Mouse (Mus musculus) heart, adult 2 months (tissue): ENCODE measurements around the gene Hoxc13. TPM values are rescaled to one million over a fixed set of nuclear protein-coding genes. Genes with fewer than 3 reads are reported as not detected.

Source experiments
- DNase-seq, 2 experiments: peaks; one replicate each; pipeline ENCODE4 v3.0.0; 2021
- H3K27ac ChIP-seq: fragments of 200-600 bp; 2 replicates; pipeline ENCODE4 v1.8.1; 2022
- H3K27me3 ChIP-seq: fragments of 200-500 bp; 2 replicates; pipeline ENCODE4 v1.6.1; 2012; ENCODE audit warnings: mild to moderate bottlenecking, low read length, inconsistent platforms, mixed read lengths; ENCODE audit not compliant: control insufficient read depth, insufficient read depth
- H3K36me3 ChIP-seq: fragments of 200-500 bp; 2 replicates; pipeline ENCODE4 v1.6.1; 2012; ENCODE audit warnings: low read length, inconsistent platforms; ENCODE audit not compliant: control insufficient read depth, insufficient read depth
- H3K4me1 ChIP-seq: fragments of 200-500 bp; 2 replicates; pipeline ENCODE4 v1.6.1; 2011; ENCODE audit warnings: low read length; ENCODE audit not compliant: control insufficient read depth, insufficient read depth
- H3K4me3 ChIP-seq: fragments of 200-600 bp; 2 replicates; pipeline ENCODE4 v1.8.1; 2022
- H3K79me2 ChIP-seq: fragments of 200-500 bp; replicated peaks from 2 replicates; pipeline ENCODE4 v1.6.1; 2012; ENCODE audit warnings: mild to moderate bottlenecking, inconsistent platforms, low read length, moderate library complexity, mixed read lengths; ENCODE audit not compliant: control insufficient read depth, insufficient read depth
- H3K9ac ChIP-seq: fragments of 200-500 bp; 2 replicates; pipeline ENCODE4 v1.6.1; 2012; ENCODE audit warnings: low read depth, mild to moderate bottlenecking, control low read depth, inconsistent platforms, low read length, mixed read lengths
- CTCF ChIP-seq: fragments of 200-600 bp; IDR thresholded peaks from 2 replicates; pipeline ENCODE4 v1.8.1; 2022; ENCODE audit warnings: antibody characterized with exemption, mild to moderate bottlenecking, moderate library complexity
- EP300 ChIP-seq: fragments of 200-500 bp; IDR thresholded peaks from 2 replicates; pipeline ENCODE4 v1.6.1; 2011; ENCODE audit warnings: low read depth, low read length, control low read depth; ENCODE audit not compliant: insufficient read depth
- POLR2A ChIP-seq: fragments of 200-500 bp; IDR thresholded peaks from 2 replicates; pipeline ENCODE4 v1.6.1; 2011; ENCODE audit warnings: mild to moderate bottlenecking, low read depth, low read length, control low read depth; ENCODE audit not compliant: insufficient read depth
- WGBS: fragments of 180-500 bp; shearing (Covaris S2); methylation state at CpG from one replicate; pipeline ENCODE4 v1.1.7; 2018; 5-methylcytosine and 5-hydroxymethylcytosine counted together
- intact Hi-C: fragments of 180-260 bp; cut with DNase I; formaldehyde crosslinking; loops from one replicate; pipeline ENCODE4 v1.15.1; 2025
- polyA plus RNA-seq: library from polyadenylated mRNA; depleted of rRNA; stranded (reverse); fragments of >200 nt; gene quantifications from 2 replicates; pipeline ENCODE4 v1.2.3, GENCODE M21; 2012
- total RNA-seq, 2 experiments: library from RNA; stranded (reverse); gene quantifications; 2 replicates each; pipeline ENCODE4 v1.2.3; 2021

Hoxc13 gene
- total and polyA plus RNA-seq, 3 experiments, result not detected

- 2% methylated on average over 27 of the region's 27 CpGs for WGBS
- no peak overlapping the region for H3K27ac ChIP-seq
- DNase-seq, result no peak
- intact Hi-C loops, result no loop called here
- H3K79me2 ChIP-seq, result no peaks in the 10 kb centered on the region
- no peaks in the 10 kb centered on the region for H3K4me1 ChIP-seq
- H3K27me3 ChIP-seq, result peaks cover 42% of the 10 kb centered on the region
- no peak for TF ChIP-seq CTCF
- no peak overlapping the region for H3K9ac ChIP-seq
- no peaks in the 10 kb centered on the region for H3K36me3 ChIP-seq
- H3K4me3 ChIP-seq, result no peak overlapping the region
Observed at GRCm38 (mm10) chr15:102934897-102935296, 14.0 kb downstream of the Hoxc13 start.

- no peak within 1 kb of the TSS for H3K27ac ChIP-seq
- DNase-seq, result no peak
- 2% methylated on average over 31 of the region's 31 CpGs for WGBS
Observed at GRCm38 (mm10) chr15:102936279-102936972, 15.5 kb downstream of the Hoxc13 start, which contains the start of gene Hoxc12. Gene Hoxc12 (plus strand): TSS chr15:102936757.

GRCm38 (mm10) chr15:102937036-102937666 is 16.2 kb downstream of the Hoxc13 start:
- intact Hi-C loops, result no loop called here
- no peaks in the 10 kb centered on the region for H3K79me2 ChIP-seq
- TF ChIP-seq POLR2A, result no peak
- no peak for TF ChIP-seq CTCF
- no peak for TF ChIP-seq EP300
- H3K4me3 ChIP-seq, result no peak overlapping the region
- H3K9ac ChIP-seq, result no peak overlapping the region
- H3K27ac ChIP-seq, result no peak overlapping the region
- DNase-seq, result no peak
- no peaks in the 10 kb centered on the region for H3K36me3 ChIP-seq
- WGBS, result 2% methylated on average over 50 of the region's 50 CpGs
- no peaks in the 10 kb centered on the region for H3K4me1 ChIP-seq
- H3K27me3 ChIP-seq, result peaks cover 45% of the 10 kb centered on the region

More at GRCm38 (mm10) chr15:102936279-102936972, 15.5 kb downstream of the Hoxc13 start, which contains the start of gene Hoxc12:
- Histone ChIP-seq H3K4me1 (no peaks in the 10 kb centered on the region), H3K4me3 (no peak within 1 kb of the TSS), H3K36me3 (no peaks in the 10 kb centered on the region), H3K27me3 (peaks cover 46% of the 10 kb centered on the region), H3K9ac (no peak within 1 kb of the TSS), H3K79me2 (no peaks in the 10 kb centered on the region)
- no peak for TF ChIP-seq CTCF
- no peak for TF ChIP-seq POLR2A
- TF ChIP-seq EP300, result no peak
- intact Hi-C loops, result no loop called here

GRCm38 (mm10) chr15:102939256-102940155 is 18.6 kb downstream of the Hoxc13 start:
- Histone ChIP-seq H3K79me2 (no peaks in the 10 kb centered on the region), H3K4me1 (no peaks in the 10 kb centered on the region), H3K27me3 (peaks cover 46% of the 10 kb centered on the region), H3K9ac (no peak overlapping the region), H3K27ac (no peak overlapping the region), H3K36me3 (no peaks in the 10 kb centered on the region), H3K4me3 (no peak overlapping the region)
- TF ChIP-seq EP300, result no peak
- no peak for TF ChIP-seq POLR2A
- TF ChIP-seq CTCF, result no peak
- intact Hi-C loops, result no loop called here
- DNase-seq, result no peak
- 4% methylated on average over 34 of the region's 34 CpGs for WGBS

- TF ChIP-seq EP300 (no peak), CTCF (peak; percentile 17; the same call in 1 of the 2 replicates)
- H3K4me1 ChIP-seq, result no peaks in the 10 kb centered on the region
- H3K9ac ChIP-seq, result no peak overlapping the region
- DNase-seq, result no peak
- H3K4me3 ChIP-seq, result no peak overlapping the region
- 2% methylated on average over 53 of the region's 53 CpGs for WGBS
- intact Hi-C loops, result no loop called here
- H3K27me3 ChIP-seq, result peaks cover 36% of the 10 kb centered on the region
- no peak overlapping the region for H3K27ac ChIP-seq
- H3K79me2 ChIP-seq, result no peaks in the 10 kb centered on the region
- no peaks in the 10 kb centered on the region for H3K36me3 ChIP-seq
Observed at GRCm38 (mm10) chr15:102942739-102943467, 22.0 kb downstream of the Hoxc13 start.
